Mouse (Mus musculus): ENCODE measurements at regions not wholly inside any gene's neighbourhood (a gene's known extent, or its start where the extent isn't known, plus 50 kb on each side); places are given as distances from the start of the nearest gene placed in this dataset.

DNA sequence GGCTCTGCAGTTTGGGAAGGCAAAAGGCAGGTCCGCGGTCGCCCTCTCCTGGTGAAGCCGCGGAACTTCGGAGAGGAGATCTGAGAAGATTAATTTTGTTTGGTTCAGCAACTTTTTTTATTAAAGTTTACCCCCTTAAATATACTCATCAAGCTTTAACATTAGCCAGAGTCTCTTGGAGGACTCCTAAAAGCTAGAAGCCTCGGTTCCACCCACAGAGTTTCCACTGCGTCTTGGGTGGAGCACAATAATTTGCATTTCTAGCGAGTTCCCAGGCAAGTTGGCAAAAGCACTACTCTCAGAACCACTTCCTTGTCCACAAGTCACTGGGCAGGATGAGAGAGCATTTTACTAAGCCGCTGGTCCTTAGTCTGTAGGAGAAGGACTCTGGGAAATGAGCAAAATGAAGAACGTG lies 72.0 kb downstream of the S1pr1 start (continued):
- TF ChIP-seq MEF2A (IDR thresholded peaks at IDR 0.05; ENCODE audit: borderline replicate concordance, low read depth, low read length) = 0 out of 2 replicates have a peak, but pooled peaks have one; percentile 43
- no peak for TF ChIP-seq POLR2AphosphoS2 (IDR thresholded peaks at IDR 0.05; ENCODE audit: low read depth, low read length)
- peak; percentile 73; the same call in 1 of the 2 replicates for TF ChIP-seq TBP (conservative IDR thresholded peaks at IDR 0.05; ENCODE audit: low read depth, low read length)
- peak; percentile 63 for TF ChIP-seq ETS1 (conservative IDR thresholded peaks at IDR 0.05; ENCODE audit: low read depth, low read length)
- 0 out of 2 replicates have a peak, but pooled peaks have one; percentile 15 for TF ChIP-seq SIN3A (IDR thresholded peaks at IDR 0.05; ENCODE audit: low read length)
- peak; percentile 47; the same call in 1 of the 2 replicates for TF ChIP-seq TCF12 (IDR thresholded peaks at IDR 0.05; ENCODE audit: low read depth, low read length)
- peak; percentile 56 to 67 for TF ChIP-seq CTCF (conservative IDR thresholded peaks at IDR 0.05 in 1 of 2, IDR thresholded peaks at IDR 0.05 in 1 of 2; ENCODE audit: low read depth in 2 of 2, low read length in 2 of 2)
- TF ChIP-seq EP300 (IDR thresholded peaks at IDR 0.05; ENCODE audit: low read length) = peak; percentile 85
- no peak; the same call in 1 of the 2 replicates for TF ChIP-seq NELFE (IDR thresholded peaks at IDR 0.05; ENCODE audit: low read depth, low read length)
- no peak for TF ChIP-seq USF2 (conservative IDR thresholded peaks at IDR 0.05; ENCODE audit: low read depth, low read length)
- 0 out of 2 replicates have a peak, but pooled peaks have one; percentile 4 for TF ChIP-seq JUN (IDR thresholded peaks at IDR 0.05; ENCODE audit: insufficient read depth, low read depth, low read length)

DNA sequence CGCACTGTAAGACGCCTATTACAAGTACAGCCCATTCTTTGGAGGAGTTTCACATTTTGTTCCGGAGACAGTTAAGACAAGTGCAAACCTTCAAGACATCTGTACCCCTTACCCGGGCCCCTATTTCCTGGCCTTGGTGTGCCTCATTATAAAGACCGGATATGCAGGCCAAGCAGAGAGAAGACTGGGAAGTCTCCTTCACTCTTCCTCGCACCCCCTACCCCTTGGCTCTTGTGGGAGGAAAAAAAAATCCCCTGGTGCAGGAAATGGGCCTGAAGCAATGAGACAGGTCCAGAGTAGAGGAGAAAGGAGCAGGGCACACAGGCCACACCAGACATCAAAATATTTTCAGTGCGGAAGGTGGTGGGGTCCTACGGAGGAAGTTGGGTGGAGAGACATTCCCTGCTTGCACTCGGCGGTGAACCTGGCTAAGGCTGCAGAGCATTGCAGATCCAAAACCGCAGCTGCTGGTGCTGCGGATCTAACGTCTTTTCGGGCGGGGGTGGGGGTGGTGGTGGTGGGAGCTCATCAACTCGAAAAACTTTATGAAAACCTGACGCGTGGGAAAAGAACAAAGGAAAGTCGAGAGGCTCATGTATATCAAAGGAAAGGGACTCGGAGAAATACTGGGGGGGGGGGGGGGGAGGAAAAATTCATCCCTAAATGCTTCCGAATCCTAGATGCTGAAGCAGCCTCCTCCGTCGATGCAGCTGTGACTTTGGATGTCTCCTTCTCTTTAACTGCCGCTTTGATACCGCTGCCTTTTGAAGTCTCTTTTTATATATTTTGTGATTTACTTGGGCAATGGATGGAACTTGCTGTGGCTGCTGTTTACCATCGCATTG lies 72.6 kb downstream of the S1pr1 start:
- dilution Hi-C loops (cut with MboI; ENCODE audit: extremely low pct_ligation_motif_present, extremely low pct_unique_long_range_greater_than_20kb, low sequenced_read_pairs) (no loop called here), in situ Hi-C loops (cut with MboI; ENCODE audit: low pct_ligation_motif_present, low pct_unique_long_range_greater_than_20kb, low sequenced_read_pairs) (loop anchor here (25.0 kb wide), 1 partner anchor 105 kb away; no protein-coding TSS in a partner anchor)
- Histone ChIP-seq H3K27me3 (replicated peaks) (no peaks in the 10 kb centered on the region), H3K9me3 (replicated peaks; ENCODE audit: low read length) (no peaks in the 10 kb centered on the region), H3K9ac (ENCODE audit: insufficient read depth, low read depth) (peak overlapping the region; percentile 13), H3K4me2 (ENCODE audit: insufficient read depth, low read depth, poor library complexity, severe bottlenecking) (peak overlapping the region; percentile 79), H3K36me3 (replicated peaks in 1 of 2; ENCODE audit: control insufficient read depth in 1 of 2, insufficient read depth in 1 of 2, low read length in 1 of 2) (no peaks in the 10 kb centered on the region), H3K4me1 (ENCODE audit: control insufficient read depth in 1 of 2, insufficient read depth in 2 of 2) (peaks cover 15 to 46% of the 10 kb centered on the region in 2 experiments), H3K79me2 (replicated peaks; ENCODE audit: control insufficient read depth, extremely low read depth, insufficient read depth, poor library complexity, severe bottlenecking) (no peaks in the 10 kb centered on the region), H3K4me3 (replicated peaks in 1 of 3; ENCODE audit: low read depth in 2 of 3, low read length in 2 of 3, poor library complexity in 1 of 3) (peak overlapping the region; percentile 24 to 42 (median 31)), H3K27ac (ENCODE audit: insufficient read depth, low read depth) (no peak overlapping the region)
- peak; percentile 39 for DNase-seq (ENCODE audit: extremely low read depth)
- TF ChIP-seq NELFE (IDR thresholded peaks at IDR 0.05; ENCODE audit: low read depth, low read length) = no peak
- peak; percentile 33; the same call in 1 of the 2 replicates for TF ChIP-seq ZNF384 (IDR thresholded peaks at IDR 0.05; ENCODE audit: low read depth, low read length)
- no peak for TF ChIP-seq RCOR1 (conservative IDR thresholded peaks at IDR 0.05; ENCODE audit: low read depth, low read length)

DNA sequence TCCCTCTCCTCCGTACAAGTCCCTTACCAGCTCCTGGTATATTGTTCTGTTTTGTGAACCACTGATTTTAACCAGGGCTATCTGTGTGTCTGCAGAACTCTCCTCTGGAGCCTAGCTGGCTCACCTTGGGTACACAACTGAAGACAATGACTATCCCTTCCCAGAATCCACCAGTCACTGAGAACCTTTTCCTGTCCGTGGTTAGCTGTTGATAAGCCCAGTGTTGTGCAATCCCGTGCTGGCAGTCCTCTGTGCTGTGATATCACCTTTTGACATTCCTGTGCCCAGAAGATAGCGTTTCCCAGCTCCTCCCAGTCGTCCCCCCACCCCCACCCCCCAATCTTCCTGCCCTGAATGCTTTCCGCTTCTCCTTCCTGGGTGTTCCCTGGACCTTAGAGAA lies 73.5 kb downstream of the S1pr1 start:
- dilution Hi-C loops (cut with MboI; ENCODE audit: extremely low pct_ligation_motif_present, extremely low pct_unique_long_range_greater_than_20kb, low sequenced_read_pairs) (no loop called here), in situ Hi-C loops (cut with MboI; ENCODE audit: low pct_ligation_motif_present, low pct_unique_long_range_greater_than_20kb, low sequenced_read_pairs) (loop anchor here (25.0 kb wide), 1 partner anchor 104 kb away; no protein-coding TSS in a partner anchor)
- peaks cover 15 to 44% of the 10 kb centered on the region in 2 experiments for H3K4me1 ChIP-seq (ENCODE audit: control insufficient read depth in 1 of 2, insufficient read depth in 2 of 2)
- DNase-seq (ENCODE audit: extremely low read depth) = no peak
- no peaks in the 10 kb centered on the region for H3K36me3 ChIP-seq (replicated peaks in 1 of 2; ENCODE audit: control insufficient read depth in 1 of 2, insufficient read depth in 1 of 2, low read length in 1 of 2)
- H3K4me3 ChIP-seq (replicated peaks in 1 of 3; ENCODE audit: low read depth in 2 of 3, low read length in 2 of 3, poor library complexity in 1 of 3) = no peak overlapping the region
- H3K9me3 ChIP-seq (replicated peaks; ENCODE audit: low read length) = no peaks in the 10 kb centered on the region
- H3K79me2 ChIP-seq (replicated peaks; ENCODE audit: control insufficient read depth, extremely low read depth, insufficient read depth, poor library complexity, severe bottlenecking) = no peaks in the 10 kb centered on the region
- no peaks in the 10 kb centered on the region for H3K27me3 ChIP-seq (replicated peaks)
- no peak for TF ChIP-seq GABPA (IDR thresholded peaks at IDR 0.05; ENCODE audit: insufficient replicate concordance, low read depth, low read length)
- no peak for TF ChIP-seq MEF2A (IDR thresholded peaks at IDR 0.05; ENCODE audit: borderline replicate concordance, low read depth, low read length)
- no peak for TF ChIP-seq EP300 (IDR thresholded peaks at IDR 0.05; ENCODE audit: low read length)
- TF ChIP-seq ZC3H11A (IDR thresholded peaks at IDR 0.05; ENCODE audit: low read depth, low read length) = no peak
- TF ChIP-seq PAX5 (IDR thresholded peaks at IDR 0.05; ENCODE audit: low read length) = no peak
- TF ChIP-seq BHLHE40 (IDR thresholded peaks at IDR 0.05; ENCODE audit: low read depth, low read length) = no peak
- no peak for TF ChIP-seq TCF12 (IDR thresholded peaks at IDR 0.05; ENCODE audit: low read depth, low read length)
- no peak for TF ChIP-seq ELF1 (IDR thresholded peaks at IDR 0.05; ENCODE audit: low read depth, low read length)
- TF ChIP-seq JUN (IDR thresholded peaks at IDR 0.05; ENCODE audit: insufficient read depth, low read depth, low read length) = no peak
- TF ChIP-seq E2F4 (IDR thresholded peaks at IDR 0.05; ENCODE audit: insufficient replicate concordance, low read depth, low read length) = no peak
- TF ChIP-seq CHD2 (IDR thresholded peaks at IDR 0.05; ENCODE audit: low read length) = no peak
- H3K9ac ChIP-seq (ENCODE audit: insufficient read depth, low read depth) = no peak overlapping the region
- no peak overlapping the region for H3K27ac ChIP-seq (ENCODE audit: insufficient read depth, low read depth)
- H3K4me2 ChIP-seq (ENCODE audit: insufficient read depth, low read depth, poor library complexity, severe bottlenecking) = no peak overlapping the region

Measured in CH12.LX (cell line).